Mouse (Mus musculus) heart, embryonic 14.5 days (tissue): ENCODE measurements around the gene Lrrc4b. TPM values are rescaled to one million over a fixed set of nuclear protein-coding genes. Genes with fewer than 3 reads are reported as not detected.

Experiments
- ATAC-seq: fragments of 200-750 bp; cut with Nextera tagmentation; 2 replicates; pipeline ENCODE4 v1.8.0; 2017; ENCODE audit warnings: low read depth, moderate TSS enrichment; ENCODE audit not compliant: insufficient number of reproducible peaks, insufficient read depth, low FRiP score
- H3K27ac ChIP-seq, 2 experiments: fragments of 200-500 bp in 1 of 2; fragments of 300-500 bp in 1 of 2; sonication (generic) in 1 of 2; replicated peaks in 1 of 2; 2 replicates each; pipeline ENCODE4 v1.5.1; 2012 to 2014; ENCODE audit warnings: low read depth in 2 of 2, low read length in 2 of 2, control low read depth in 1 of 2, mild to moderate bottlenecking in 1 of 2, mixed read lengths in 1 of 2; ENCODE audit not compliant: control insufficient read depth in 1 of 2, insufficient read depth in 1 of 2
- H3K27me3 ChIP-seq: fragments of 300-500 bp; sonication (generic); 2 replicates; pipeline ENCODE4 v1.6.1; 2014; ENCODE audit warnings: mild to moderate bottlenecking, low read length, control low read depth; ENCODE audit not compliant: control insufficient read depth, insufficient read depth
- H3K36me3 ChIP-seq: fragments of 300-500 bp; sonication (generic); 2 replicates; pipeline ENCODE4 v1.6.1; 2014; ENCODE audit warnings: mild to moderate bottlenecking, control low read depth, low read length, mixed read lengths; ENCODE audit not compliant: control insufficient read depth, insufficient read depth
- H3K4me1 ChIP-seq, 2 experiments: fragments of 200-500 bp in 1 of 2; fragments of 300-500 bp in 1 of 2; sonication (generic) in 1 of 2; 2 replicates each; pipeline ENCODE4 v1.6.1; 2012 to 2014; ENCODE audit warnings: low read length in 2 of 2, control low read depth in 1 of 2, mixed read lengths in 1 of 2; ENCODE audit not compliant: control insufficient read depth in 2 of 2, insufficient read depth in 2 of 2
- H3K4me2 ChIP-seq: fragments of 300-500 bp; sonication (generic); 2 replicates; pipeline ENCODE4 v1.6.1; 2014; ENCODE audit warnings: mild to moderate bottlenecking, low read length
- H3K4me3 ChIP-seq, 2 experiments: fragments of 200-500 bp in 1 of 2; fragments of 300-500 bp in 1 of 2; sonication (generic) in 1 of 2; 2 replicates each; pipeline ENCODE4 v1.5.1; 2012 to 2014; ENCODE audit warnings: low read length in 2 of 2, mild to moderate bottlenecking in 2 of 2, control low read depth in 1 of 2, low read depth in 1 of 2, moderate library complexity in 1 of 2; ENCODE audit not compliant: control insufficient read depth in 1 of 2, insufficient read depth in 1 of 2
- H3K9ac ChIP-seq: fragments of 300-500 bp; sonication (generic); 2 replicates; pipeline ENCODE4 v1.6.1; 2014; ENCODE audit warnings: mild to moderate bottlenecking, low read length
- H3K9me3 ChIP-seq: fragments of 300-500 bp; sonication (generic); 2 replicates; pipeline ENCODE4 v1.6.1; 2016; ENCODE audit warnings: low read length, control low read depth; ENCODE audit not compliant: control insufficient read depth
- WGBS: fragments of 180-500 bp; shearing (Covaris S2); extraction: QIAGEN DNeasy Blood & Tissue Kit; methylation state at CpG from one replicate; pipeline ENCODE4 v1.1.7; 2014; 5-methylcytosine and 5-hydroxymethylcytosine counted together
- polyA plus RNA-seq: library from polyadenylated mRNA; unstranded; fragments of >200 nt; fragmentation: Nextera tagmentation; extraction: Ambion mirVana; gene quantifications from 2 replicates; pipeline ENCODE4 v1.2.1, GENCODE M21; 2014

The Lrrc4b gene
- polyA plus RNA-seq, 1 experiment from 2014 or later, result 4.5 TPM

DNA sequence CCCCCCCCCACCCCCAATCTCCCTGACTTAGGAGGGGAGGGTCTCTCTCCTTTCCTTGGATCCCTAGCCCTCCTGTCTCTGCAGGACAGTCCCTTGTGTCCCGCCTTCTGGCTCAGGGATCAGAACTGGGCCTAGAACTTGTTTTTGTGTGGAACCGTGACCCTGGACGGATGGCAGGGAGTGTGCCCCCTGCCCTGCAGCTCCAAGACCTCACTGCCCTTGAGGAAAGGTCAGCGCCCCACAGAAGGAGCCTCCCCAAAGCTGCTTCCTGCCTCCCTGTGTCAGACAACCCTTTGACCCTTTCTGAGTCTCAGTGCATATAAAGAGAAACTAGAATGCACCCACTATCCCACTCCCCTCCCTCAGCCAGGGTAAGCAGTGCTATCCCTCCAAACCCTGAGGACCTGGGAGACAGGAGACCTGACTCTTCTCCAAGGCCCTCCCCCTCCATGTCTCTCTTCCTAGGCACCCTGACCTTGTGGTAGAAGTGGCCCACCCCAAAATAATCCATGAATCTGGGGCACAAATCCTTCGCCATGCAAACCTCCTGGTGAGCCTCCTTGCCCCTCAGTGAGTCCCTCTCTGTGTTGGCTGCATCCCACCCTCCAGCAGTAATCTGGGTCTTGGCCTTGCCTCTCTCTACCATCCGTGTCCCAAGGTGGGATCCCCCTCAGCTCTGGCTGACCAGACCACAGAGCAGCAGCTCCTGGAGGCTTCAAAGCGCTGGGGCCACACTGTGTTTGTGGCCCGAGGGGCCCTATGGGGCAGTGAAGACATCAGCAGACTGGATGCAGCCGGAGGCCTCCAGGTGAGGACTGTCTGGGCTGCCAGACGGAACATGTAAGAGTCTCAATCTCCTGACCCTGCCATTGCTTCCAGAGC is 37.4 kb downstream of the Lrrc4b start:
- peaks cover 37 to 46% of the 10 kb centered on the region in 2 experiments for H3K4me1 ChIP-seq
- no peaks in the 10 kb centered on the region for H3K9me3 ChIP-seq
- H3K4me3 ChIP-seq, result no peak overlapping the region
- H3K36me3 ChIP-seq, result peaks cover 16% of the 10 kb centered on the region
- H3K9ac ChIP-seq, result no peak overlapping the region; the same call in 1 of the 2 replicates
- no peak overlapping the region for H3K4me2 ChIP-seq
- WGBS, result 82% methylated on average over 10 of the region's 10 CpGs
- H3K27ac ChIP-seq, result no peak overlapping the region
- no peak for ATAC-seq
- H3K27me3 ChIP-seq, result peaks cover 17% of the 10 kb centered on the region

DNA sequence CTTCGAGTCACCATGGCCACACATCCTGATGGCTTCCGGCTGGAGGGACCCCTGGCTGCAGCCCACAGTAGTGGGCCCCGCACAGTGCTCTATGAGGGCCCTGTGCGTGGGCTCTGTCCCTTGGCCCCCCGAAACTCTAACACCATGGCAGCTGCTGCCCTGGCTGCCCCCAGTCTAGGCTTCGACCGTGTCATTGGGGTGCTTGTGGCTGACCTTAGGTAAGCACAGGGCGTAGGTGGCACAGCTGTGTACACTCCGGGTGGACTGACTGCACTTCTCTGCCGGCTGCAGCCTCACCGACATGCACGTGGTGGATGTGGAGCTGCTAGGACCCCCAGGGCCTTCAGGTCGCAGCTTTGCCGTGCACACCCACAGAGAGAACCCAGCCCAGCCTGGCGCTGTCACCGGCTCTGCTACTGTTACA is 38.1 kb downstream of the Lrrc4b start:
- WGBS, result 82% methylated on average over 16 of the region's 16 CpGs
- Histone ChIP-seq H3K4me3 (no peak overlapping the region), H3K36me3 (peaks cover 10% of the 10 kb centered on the region), H3K9ac (no peak overlapping the region; the same call in 1 of the 2 replicates), H3K4me1 (peaks cover 44 to 53% of the 10 kb centered on the region in 2 experiments), H3K27me3 (peaks cover 10% of the 10 kb centered on the region), H3K27ac (no peak overlapping the region), H3K9me3 (no peaks in the 10 kb centered on the region), H3K4me2 (0 out of 2 replicates have a peak overlapping the region, but pooled peaks have one; percentile 22)
- no peak for ATAC-seq

DNA sequence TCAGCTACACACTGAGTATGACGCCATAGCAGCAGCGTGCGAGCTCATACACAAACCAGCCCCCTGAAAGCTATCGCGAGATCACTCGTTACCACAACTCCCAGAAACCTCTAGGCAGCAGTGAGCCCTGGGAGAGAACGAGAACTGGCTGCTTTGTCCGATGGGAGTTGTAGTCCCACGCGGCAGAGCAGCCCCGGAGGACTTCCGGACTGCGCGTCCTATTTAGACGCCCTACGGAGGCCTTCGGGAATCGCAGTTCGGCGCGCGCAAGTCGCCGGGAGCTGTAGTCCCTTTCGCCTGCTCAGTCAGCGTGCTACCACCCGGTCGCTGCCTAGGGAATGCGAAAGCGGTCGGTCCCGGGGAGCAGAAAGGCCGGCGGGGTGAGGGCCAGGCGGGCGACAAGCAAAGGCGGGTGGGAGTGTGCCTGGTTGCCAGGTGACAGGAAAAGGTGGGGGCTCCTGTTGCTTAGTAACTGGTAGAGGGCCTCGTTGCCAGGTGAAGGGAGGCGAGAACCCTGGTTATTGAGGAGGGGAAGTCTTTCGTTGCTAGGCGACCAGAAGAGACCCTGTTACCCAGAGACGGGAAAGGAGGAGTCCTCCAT is 39.1 kb downstream of the Lrrc4b start, which contains the start of gene Josd2:
TSS of gene Josd2 (plus strand) at position 170 of the 601 bp plus-strand sequence.
- peaks cover under 1% of the 10 kb centered on the region; the same call in 1 of the 2 replicates for H3K27me3 ChIP-seq
- H3K27ac ChIP-seq, result peak within 1 kb of the TSS; percentile 97 to 99
- H3K9me3 ChIP-seq, result no peaks in the 10 kb centered on the region
- peaks cover 49 to 55% of the 10 kb centered on the region in 2 experiments for H3K4me1 ChIP-seq
- peak within 1 kb of the TSS; percentile 71 to 83 for H3K4me3 ChIP-seq
- H3K9ac ChIP-seq, result peak within 1 kb of the TSS; percentile 84
- peak; percentile 82 for ATAC-seq
- H3K36me3 ChIP-seq, result no peaks in the 10 kb centered on the region
- peak within 1 kb of the TSS; percentile 95 for H3K4me2 ChIP-seq
- WGBS, result 1% methylated on average over 42 of the region's 42 CpGs

DNA sequence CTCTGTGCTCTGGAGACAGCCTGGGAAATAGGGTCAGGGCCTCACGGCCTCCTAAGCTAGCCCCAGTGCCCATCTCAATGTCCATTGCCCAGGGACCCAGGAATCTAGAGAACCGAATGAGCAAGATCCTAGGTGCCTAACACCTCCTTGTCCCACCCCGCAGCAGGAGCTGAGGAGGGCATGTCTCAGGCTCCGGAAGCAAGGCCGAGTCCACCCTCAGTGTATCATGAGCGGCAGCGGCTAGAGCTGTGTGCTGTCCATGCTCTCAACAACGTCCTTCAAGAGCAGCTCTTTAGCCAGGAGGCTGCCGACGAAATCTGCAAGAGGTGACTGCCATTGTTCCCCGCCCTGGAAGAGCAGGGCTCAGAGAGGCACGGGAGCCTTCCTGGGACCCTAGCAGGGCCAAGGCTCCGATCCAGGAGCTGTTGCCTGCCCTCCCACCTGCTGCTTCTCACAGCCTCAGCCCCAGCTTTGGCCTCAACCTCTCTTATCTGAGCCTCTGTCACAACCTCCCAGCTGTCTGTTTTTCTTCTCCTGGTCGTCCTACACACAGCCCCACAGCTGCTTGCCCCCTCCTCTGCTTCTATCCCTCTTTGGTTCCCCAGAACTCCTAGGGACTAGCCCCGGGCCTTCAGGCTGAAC is 39.9 kb downstream of the Lrrc4b start:
- Histone ChIP-seq H3K4me3 (peak overlapping the region; percentile 71 to 83), H3K27ac (peak overlapping the region; percentile 97 to 99), H3K27me3 (no peaks in the 10 kb centered on the region), H3K9ac (peak overlapping the region; percentile 84), H3K4me1 (peaks cover 49 to 55% of the 10 kb centered on the region in 2 experiments), H3K9me3 (no peaks in the 10 kb centered on the region), H3K36me3 (no peaks in the 10 kb centered on the region), H3K4me2 (peak overlapping the region; percentile 95)
- 17% methylated on average over 14 of the region's 15 CpGs for WGBS
- ATAC-seq, result no peak

DNA sequence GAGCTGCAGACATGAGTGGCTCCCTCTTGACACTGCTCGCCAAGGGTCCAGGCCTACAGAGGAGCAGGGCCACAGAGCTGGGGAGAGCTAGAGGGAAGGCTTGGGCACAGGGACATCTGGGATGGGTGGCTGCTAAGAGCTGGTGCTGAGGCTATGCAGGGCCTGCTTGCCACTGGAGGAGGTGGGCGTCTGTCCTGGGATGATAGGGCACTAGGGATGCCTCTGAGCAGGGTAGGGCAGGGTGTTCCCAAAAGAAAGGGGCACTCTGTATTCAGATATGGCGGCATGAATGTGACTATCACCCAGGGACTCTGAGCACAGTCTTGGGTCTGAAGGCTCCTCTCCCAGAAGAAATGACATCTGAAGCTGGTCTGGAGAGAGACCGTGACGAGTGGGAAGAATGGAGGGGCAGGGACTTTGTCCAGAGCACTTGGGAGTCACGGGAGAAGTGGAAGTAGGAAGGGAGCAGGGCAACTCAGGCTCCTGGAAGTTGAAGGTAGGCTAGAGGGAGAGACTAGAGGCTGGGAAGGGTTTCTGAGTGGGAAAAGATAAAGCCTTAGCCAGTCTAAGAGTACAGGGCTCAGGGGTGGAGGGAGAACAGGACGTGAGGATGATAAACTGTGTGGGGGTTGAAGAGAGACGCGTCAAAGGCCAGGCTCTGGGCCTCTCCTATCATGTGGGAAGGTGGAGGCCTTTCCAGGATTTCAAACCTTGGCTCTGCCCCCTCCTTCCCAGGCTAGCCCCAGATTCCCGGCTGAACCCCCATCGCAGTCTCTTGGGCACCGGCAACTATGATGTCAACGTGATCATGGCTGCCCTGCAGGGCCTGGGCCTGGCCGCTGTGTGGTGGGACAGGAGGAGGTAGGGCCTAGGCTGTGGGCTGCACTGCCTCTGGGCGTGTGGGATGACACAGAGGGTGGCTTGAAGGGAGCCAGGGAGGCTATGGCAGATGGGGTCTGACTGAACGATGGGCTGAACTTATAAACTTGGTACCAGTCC is 41.2 kb downstream of the Lrrc4b start:
- Histone ChIP-seq H3K4me3 (no peak overlapping the region), H3K9ac (peak overlapping the region; percentile 84), H3K27me3 (no peaks in the 10 kb centered on the region), H3K4me2 (peak overlapping the region; percentile 95), H3K36me3 (no peaks in the 10 kb centered on the region), H3K27ac (peak overlapping the region; percentile 97 to 99), H3K4me1 (peaks cover 50 to 51% of the 10 kb centered on the region in 2 experiments), H3K9me3 (no peaks in the 10 kb centered on the region)
- 50% methylated on average over 16 of the region's 16 CpGs for WGBS
- no peak for ATAC-seq

DNA sequence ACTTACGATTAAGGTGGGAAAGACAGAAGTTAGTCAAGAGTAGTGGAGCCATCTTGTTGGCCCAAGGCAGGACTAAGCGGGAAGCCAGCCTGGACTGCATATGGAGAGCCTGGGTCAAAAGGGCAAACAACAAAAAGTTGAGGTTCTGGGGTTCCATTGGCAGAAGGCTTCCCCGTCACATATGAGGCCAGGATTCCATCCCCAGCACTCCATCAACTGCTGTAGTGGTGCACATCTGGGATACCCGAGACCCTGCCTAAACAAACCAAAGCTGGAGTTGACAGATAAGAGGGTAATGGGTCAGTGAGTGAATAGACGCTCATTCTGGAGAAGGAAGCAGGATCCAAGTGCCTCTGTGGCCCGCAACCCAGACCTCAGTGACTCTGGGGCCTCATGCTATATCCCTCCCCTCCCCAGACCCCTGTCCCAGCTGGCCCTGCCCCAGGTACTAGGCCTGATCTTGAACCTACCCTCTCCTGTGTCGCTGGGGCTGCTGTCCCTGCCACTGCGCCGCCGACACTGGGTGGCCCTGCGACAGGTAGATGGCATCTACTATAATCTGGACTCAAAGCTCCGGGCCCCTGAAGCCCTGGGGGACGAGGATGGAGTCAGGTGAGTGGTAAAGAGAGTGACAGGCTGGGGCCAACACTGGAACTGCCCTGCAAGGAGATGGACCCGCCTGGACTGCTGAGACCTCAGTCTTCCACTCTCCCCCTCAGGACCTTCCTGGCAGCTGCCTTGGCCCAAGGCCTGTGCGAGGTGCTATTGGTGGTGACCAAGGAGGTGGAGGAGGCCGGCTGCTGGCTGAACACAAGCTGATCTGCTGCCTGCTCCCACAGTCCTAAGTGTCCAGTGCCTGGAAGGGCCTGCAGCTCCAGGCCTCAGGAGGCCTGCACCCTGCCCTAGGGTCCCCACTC is 42.1 kb downstream of the Lrrc4b start:
- Histone ChIP-seq H3K27me3 (no peaks in the 10 kb centered on the region), H3K4me1 (peaks cover 52 to 53% of the 10 kb centered on the region in 2 experiments), H3K27ac (peak overlapping the region; percentile 97 to 99), H3K4me2 (peak overlapping the region; percentile 73), H3K36me3 (no peaks in the 10 kb centered on the region), H3K9ac (peak overlapping the region; percentile 68), H3K9me3 (no peaks in the 10 kb centered on the region), H3K4me3 (no peak overlapping the region)
- 63% methylated on average over 16 of the region's 16 CpGs for WGBS
- no peak for ATAC-seq
